Mouse (Mus musculus): ENCODE results near the gene Dld. TPM values are rescaled to one million over a fixed set of nuclear protein-coding genes. Genes with fewer than 3 reads are reported as not detected.

The Dld gene
- total RNA-seq, 4 experiments from 2014 or later: 102 to 109 (median 106) TPM

DNA sequence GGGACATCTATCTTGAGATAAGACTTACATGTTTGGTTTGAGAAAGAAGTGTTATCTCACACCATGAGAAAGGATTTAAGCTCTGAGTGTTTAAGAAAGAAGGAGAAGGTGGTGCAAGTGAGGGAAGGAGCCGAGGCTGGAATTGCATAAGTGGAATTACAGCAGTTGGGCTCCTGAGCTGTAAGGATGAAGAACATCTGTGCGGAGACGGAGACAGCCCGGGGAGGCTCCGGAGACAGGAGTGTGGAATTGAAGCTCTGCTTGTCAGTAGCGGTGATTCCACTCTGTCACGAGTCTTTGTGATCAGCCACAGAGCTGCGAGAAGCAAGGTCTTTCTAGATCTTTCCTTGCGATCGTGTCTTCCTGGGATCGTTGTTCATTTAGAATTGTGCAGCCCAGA lies 56.3 kb downstream of the Dld start:
- no peak for DNase-seq (ENCODE audit: low spot score in 2 of 2)

DNA sequence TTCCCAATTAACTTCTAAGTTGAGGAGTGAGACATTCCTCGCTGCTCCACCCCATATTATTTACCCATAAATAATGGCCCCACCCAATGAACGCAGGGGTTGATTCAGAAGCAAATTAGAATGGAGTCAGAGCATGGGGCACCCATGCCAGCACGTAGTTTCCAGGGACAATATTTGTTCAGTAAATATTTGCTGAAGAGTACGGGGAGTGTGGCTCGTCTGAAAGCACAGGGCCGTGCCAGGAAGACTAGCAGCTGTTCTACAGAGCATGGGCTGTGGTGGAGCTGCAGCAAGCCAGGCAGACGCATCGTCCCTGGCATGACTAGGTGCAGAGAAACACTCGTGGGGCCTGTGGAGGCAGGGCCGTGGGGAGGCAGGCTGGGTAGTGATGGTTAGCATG lies 56.7 kb downstream of the Dld start:
- no peak for DNase-seq (ENCODE audit: low spot score in 2 of 2)

DNA sequence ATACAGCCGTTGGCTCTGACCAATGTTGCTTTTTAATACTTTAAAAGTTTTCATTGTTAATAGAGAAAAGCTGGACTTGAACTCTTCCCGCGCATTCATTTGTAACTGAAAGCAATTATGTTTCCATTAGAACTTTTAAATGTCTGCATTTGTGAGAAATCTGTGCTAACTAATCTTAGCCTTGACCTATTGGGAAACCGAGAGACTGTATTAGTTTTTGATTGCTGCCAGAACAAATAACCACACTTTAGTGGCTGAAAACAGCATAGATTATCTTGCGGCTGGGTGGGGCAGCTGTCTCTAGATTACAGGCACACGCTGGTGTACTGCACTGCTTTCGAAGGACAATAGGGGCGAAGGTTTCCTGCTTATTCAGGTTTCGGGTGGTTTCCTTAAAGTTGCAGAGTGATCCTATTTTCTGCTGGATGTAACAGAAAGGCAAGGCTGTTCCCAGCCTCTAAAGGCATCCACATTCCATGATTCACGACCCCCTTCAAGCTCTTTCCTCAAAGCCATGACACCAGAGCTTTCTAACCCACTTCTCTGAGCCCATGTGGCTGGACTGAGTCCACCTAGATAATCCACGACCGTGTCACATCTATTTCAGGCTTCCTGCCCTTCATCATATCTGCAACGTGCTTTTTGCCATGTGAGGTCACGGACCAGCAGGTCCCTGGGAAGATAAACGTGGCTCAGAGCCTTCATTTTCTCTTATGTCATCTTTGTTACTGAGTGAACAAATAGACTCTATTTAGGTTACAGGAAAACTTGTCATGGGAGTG lies 57.7 kb downstream of the Dld start:
- DNase-seq (ENCODE audit: low spot score in 2 of 2): no peak

DNA sequence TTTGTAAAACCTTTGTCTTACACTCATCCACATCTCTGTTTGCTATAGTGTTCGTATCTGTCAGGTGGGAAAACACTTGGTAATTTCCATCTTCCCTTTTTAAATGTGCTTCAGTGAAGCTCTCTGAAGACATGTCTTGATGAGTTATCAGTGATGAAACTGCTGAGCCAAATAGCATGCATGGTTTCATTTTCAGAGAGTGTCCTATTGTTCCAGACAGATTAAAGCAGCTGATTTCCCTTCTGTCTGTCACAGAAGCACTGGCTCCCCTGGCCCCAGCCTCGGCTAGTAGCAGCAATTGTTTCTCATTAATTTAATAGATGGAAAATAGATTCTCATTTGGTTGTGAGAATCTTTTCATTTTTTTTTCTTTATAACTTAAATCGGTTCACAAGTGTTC lies 60.3 kb downstream of the Dld start:
- no peak for DNase-seq (ENCODE audit: low spot score in 2 of 2)

DNA sequence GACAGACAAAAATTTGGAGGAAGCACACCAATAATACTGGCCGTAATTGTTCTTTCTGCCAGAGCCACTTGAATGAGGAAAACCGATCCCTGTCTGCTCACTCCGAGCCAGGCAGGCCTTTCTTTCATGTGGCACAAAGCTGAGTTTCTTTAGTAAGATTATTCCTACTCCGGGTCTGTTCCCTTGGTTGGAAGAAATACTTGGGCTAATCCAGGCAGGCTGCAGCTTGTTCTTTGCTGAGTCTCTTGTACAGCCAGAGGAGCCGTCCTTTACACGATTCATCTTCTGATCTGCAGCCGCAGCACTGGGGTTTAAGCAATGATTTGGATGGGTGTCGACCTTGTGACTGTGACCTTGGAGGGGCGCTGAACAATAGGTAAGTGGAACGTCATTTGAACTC lies 62.2 kb downstream of the Dld start:
- no peak for DNase-seq (ENCODE audit: low spot score in 2 of 2)

DNA sequence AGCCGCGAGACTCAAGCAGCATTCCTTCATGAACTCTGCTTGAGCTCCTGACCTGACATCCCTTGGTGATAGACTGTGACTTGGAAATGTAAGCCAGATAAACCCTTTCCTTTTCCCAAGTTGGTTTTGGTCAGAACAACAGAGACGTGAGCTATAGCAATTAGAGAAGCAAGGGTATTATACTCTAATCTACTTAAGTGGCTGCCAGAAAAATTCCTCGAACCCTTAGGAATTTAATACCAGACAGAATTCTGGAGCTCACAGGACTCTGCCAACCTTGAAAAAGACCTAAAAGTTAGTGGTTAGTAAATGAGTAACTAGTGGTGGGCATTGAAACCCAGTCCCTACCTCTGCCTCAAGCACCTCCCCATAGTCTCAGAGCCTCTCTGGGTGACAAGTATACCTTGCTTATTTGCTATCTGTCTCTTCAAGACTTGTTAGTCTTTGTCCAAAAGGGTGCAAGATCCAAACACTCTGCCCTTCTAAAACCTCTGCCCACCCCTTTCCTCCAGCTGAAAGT lies 67.6 kb downstream of the Dld start:
- no peak for DNase-seq (ENCODE audit: low spot score in 2 of 2)

DNA sequence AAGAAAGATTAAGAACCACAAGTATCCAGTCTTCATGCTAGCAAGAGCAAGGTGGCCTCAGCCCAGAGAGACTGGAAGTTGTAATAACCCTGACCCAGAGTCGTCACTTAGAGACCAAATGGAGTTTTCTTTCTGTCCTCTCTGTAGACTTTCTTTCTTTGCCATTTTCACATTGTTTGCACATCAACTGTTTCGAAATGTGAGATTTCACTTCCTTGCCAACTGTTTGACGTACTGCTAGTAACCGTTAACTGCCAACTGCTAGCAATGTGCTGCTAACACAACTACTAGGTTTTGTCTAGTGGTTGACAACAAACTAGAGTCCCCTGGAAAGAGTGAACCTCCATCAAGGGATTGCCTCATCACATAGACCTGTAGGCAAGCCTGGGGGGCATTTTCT lies 68.1 kb downstream of the Dld start:
- DNase-seq (ENCODE audit: low spot score in 2 of 2): no peak

DNA sequence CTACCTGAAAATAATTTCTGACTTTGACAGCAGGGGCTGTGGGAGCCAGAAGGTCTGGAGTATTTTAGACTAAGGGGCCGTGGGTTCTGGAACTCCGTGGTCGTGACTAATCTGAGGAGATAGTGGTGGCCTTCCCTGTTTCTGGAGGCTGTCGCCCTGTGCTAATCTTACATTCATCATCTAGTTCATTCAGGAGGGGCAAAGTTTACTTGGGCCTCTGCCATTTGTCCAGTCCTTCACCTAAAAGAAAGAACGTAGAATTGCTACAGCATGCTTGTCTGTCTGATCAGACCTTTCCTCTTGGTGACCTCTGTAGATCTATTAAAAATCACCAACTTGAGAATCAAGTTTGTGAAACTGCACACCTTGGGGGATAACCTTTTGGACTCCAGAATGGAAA lies 69.0 kb downstream of the Dld start:
- DNase-seq (ENCODE audit: low spot score in 2 of 2): no peak

Other genes with a start within 250 kb of the Dld start
- not detected for gene Gm6993, start 110.7 kb downstream of the Dld start, total RNA-seq (2022)
- 10 to 100 TPM; 15.4 to 17.6 (median 16.8) TPM for gene Lamb1, start 86.2 kb downstream of the Dld start, total RNA-seq (2022)
- gene Slc26a3, start 39.4 kb upstream of the Dld start, total RNA-seq (2022): under 1 TPM in 3 of 4 experiments, not detected in 1; 0.15 to 0.23 (median 0.18) TPM
- 10 to 100 TPM; 20.5 to 22.0 (median 21.3) TPM for gene Cbll1, start 148.2 kb upstream of the Dld start, total RNA-seq (2022)
- gene Slc26a4, start 208.5 kb upstream of the Dld start, total RNA-seq (2022): 1 to 10 TPM; 1.9 to 3.2 (median 2.1) TPM

All from left cerebral cortex, adult 8-10 months (tissue).